Mouse (Mus musculus): ENCODE data around the gene Tnni3. TPM values are rescaled to one million over a fixed set of nuclear protein-coding genes. Genes with fewer than 3 reads are reported as not detected.
"Not testable (repeated sequence)": the region's sequence is repeated elsewhere in the genome, so short reads cannot be mapped to it uniquely, and the experiment has no call there.

Tnni3 gene
- polyA plus RNA-seq (2015; fragmentation: Nextera tagmentation; extraction: Ambion mirVana): 0.27 and 0.46 TPM in 2 replicates

- TF ChIP-seq CTCF (IDR thresholded peaks at IDR 0.05; ENCODE audit: low read depth): peak; percentile 83
- WGBS (ENCODE audit: insufficient replicate concordance): 55% methylated on average over 15 of the region's 15 CpGs
These were observed at the start of gene Tnni3 for GRCm38 (mm10) chr7:4524212-4524922. Gene Tnni3, minus strand, starts transcription at chr7:4524229.

GRCm38 (mm10) chr7:4572361-4572760, 48.3 kb upstream of the Tnni3 start:
- H3K27ac ChIP-seq (ENCODE audit: low read depth); H3K4me1 ChIP-seq (ENCODE audit: insufficient read depth); H3K4me3 ChIP-seq (ENCODE audit: low read depth, low read length); H3K4me2 ChIP-seq (ENCODE audit: low read depth, low read length); H3K9ac ChIP-seq (replicated peaks); DNase-seq; H3K9me3 ChIP-seq (ENCODE audit: low read length); H3K36me3 ChIP-seq (replicated peaks; ENCODE audit: insufficient read depth, low read length); H3K27me3 ChIP-seq (ENCODE audit: insufficient read depth, low read length); ATAC-seq: not testable (repeated sequence)
- 58% methylated on average over 2 of the region's 2 CpGs for WGBS (ENCODE audit: insufficient replicate concordance)

More at GRCm38 (mm10) chr7:4524212-4524922, at the start of gene Tnni3:
- H3K27me3 ChIP-seq (ENCODE audit: insufficient read depth, low read length): peaks cover 16% of the 10 kb centered on the region
- H3K4me2 ChIP-seq (ENCODE audit: low read depth, low read length); H3K36me3 ChIP-seq (replicated peaks; ENCODE audit: insufficient read depth, low read length); H3K9me3 ChIP-seq (ENCODE audit: low read length); H3K4me3 ChIP-seq (ENCODE audit: low read depth, low read length); H3K9ac ChIP-seq (replicated peaks); H3K27ac ChIP-seq (ENCODE audit: low read depth): not testable (repeated sequence)
- DNase-seq: peak; percentile 71
- peak; percentile 59 for ATAC-seq
- H3K4me1 ChIP-seq (ENCODE audit: insufficient read depth): peaks cover 14% of the 10 kb centered on the region

DNA sequence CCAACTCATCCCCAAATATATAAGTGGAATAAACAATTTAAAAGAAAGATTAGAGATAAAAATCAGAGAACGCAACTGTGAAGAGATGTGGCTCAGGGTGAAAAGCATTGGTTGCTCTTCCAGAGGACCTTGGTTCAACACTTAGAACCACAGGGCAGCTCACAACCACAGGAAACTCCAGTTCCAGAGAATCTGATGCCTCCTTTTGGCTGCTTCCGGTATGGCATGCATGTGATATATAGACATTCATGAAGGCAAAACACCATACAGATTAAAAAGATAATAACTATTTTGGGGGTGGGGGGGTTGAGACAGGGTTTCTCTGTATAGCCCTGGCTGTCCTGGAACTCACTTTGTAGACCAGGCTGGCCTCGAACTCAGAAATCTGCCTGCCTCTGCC, 38.6 kb upstream of the Tnni3 start:
- Histone ChIP-seq H3K27ac (ENCODE audit: low read depth) (no peak overlapping the region), H3K9ac (replicated peaks) (no peak overlapping the region), H3K9me3 (ENCODE audit: low read length) (no peaks in the 10 kb centered on the region), H3K27me3 (ENCODE audit: insufficient read depth, low read length) (no peaks in the 10 kb centered on the region), H3K4me3 (ENCODE audit: low read depth, low read length) (no peak overlapping the region), H3K36me3 (replicated peaks; ENCODE audit: insufficient read depth, low read length) (no peaks in the 10 kb centered on the region), H3K4me2 (ENCODE audit: low read depth, low read length) (no peak overlapping the region), H3K4me1 (ENCODE audit: insufficient read depth) (no peaks in the 10 kb centered on the region)
- WGBS (ENCODE audit: insufficient replicate concordance): 74% methylated on average over 3 of the region's 3 CpGs
- no peak for TF ChIP-seq EP300 (IDR thresholded peaks at IDR 0.05; ENCODE audit: low read depth)
- TF ChIP-seq CTCF (IDR thresholded peaks at IDR 0.05; ENCODE audit: low read depth): no peak
- ATAC-seq: no peak
- no peak for DNase-seq

DNA sequence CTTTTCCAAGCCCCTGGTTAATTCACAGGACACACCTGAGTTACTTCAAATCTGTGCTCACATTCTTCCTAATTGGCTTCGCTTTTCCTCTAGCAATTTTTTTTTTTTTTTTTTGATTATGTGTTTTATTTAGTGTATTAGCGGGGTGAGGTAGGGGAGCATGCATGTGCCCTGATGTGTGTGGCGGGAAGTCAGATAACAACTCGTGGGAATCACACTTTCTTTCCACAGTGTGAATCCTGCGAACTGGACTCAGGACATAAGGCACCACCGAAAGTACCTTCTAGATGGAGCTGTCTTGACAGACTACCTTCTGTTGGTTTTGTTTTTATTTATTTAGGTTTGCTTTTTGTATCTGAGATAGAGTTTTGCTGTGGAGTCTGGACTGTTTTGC, 33.1 kb upstream of the Tnni3 start:
- Histone ChIP-seq H3K4me3 (ENCODE audit: low read depth, low read length) (no peak overlapping the region), H3K27me3 (ENCODE audit: insufficient read depth, low read length) (no peaks in the 10 kb centered on the region), H3K36me3 (replicated peaks; ENCODE audit: insufficient read depth, low read length) (no peaks in the 10 kb centered on the region), H3K27ac (ENCODE audit: low read depth) (no peak overlapping the region), H3K9me3 (ENCODE audit: low read length) (no peaks in the 10 kb centered on the region), H3K9ac (replicated peaks) (no peak overlapping the region), H3K4me2 (ENCODE audit: low read depth, low read length) (no peak overlapping the region), H3K4me1 (ENCODE audit: insufficient read depth) (no peaks in the 10 kb centered on the region)
- no peak for TF ChIP-seq CTCF (IDR thresholded peaks at IDR 0.05; ENCODE audit: low read depth)
- no peak for TF ChIP-seq EP300 (IDR thresholded peaks at IDR 0.05; ENCODE audit: low read depth)
- DNase-seq (no peak), ATAC-seq (no peak)
- WGBS (ENCODE audit: insufficient replicate concordance): 69% methylated on average over 6 of the region's 6 CpGs

GRCm38 (mm10) chr7:4556256-4557166, 32.5 kb upstream of the Tnni3 start:
- 18% methylated on average over 15 of the region's 15 CpGs for WGBS (ENCODE audit: insufficient replicate concordance)
- no peak for TF ChIP-seq EP300 (IDR thresholded peaks at IDR 0.05; ENCODE audit: low read depth)
- peak; percentile 97 for TF ChIP-seq CTCF (IDR thresholded peaks at IDR 0.05; ENCODE audit: low read depth)
- Histone ChIP-seq H3K27ac (ENCODE audit: low read depth) (no peak overlapping the region), H3K4me3 (ENCODE audit: low read depth, low read length) (no peak overlapping the region), H3K4me1 (ENCODE audit: insufficient read depth) (no peaks in the 10 kb centered on the region), H3K36me3 (replicated peaks; ENCODE audit: insufficient read depth, low read length) (no peaks in the 10 kb centered on the region), H3K27me3 (ENCODE audit: insufficient read depth, low read length) (no peaks in the 10 kb centered on the region), H3K4me2 (ENCODE audit: low read depth, low read length) (no peak overlapping the region), H3K9me3 (ENCODE audit: low read length) (no peaks in the 10 kb centered on the region), H3K9ac (replicated peaks) (no peak overlapping the region)
- ATAC-seq (peak; percentile 94), DNase-seq (peak; percentile 87)

GRCm38 (mm10) chr7:4547221-4547641, 23.2 kb upstream of the Tnni3 start, which contains the start of gene Syt5:
Gene Syt5, minus strand, starts transcription at chr7:4547541.
- no peaks in the 10 kb centered on the region for H3K27me3 ChIP-seq (ENCODE audit: insufficient read depth, low read length)
- no peak within 1 kb of the TSS for H3K4me3 ChIP-seq (ENCODE audit: low read depth, low read length)
- no peak for TF ChIP-seq CTCF (IDR thresholded peaks at IDR 0.05; ENCODE audit: low read depth)
- TF ChIP-seq EP300 (IDR thresholded peaks at IDR 0.05; ENCODE audit: low read depth): no peak
- peaks cover 3% of the 10 kb centered on the region; the same call in 1 of the 2 replicates for H3K4me1 ChIP-seq (ENCODE audit: insufficient read depth)
- H3K9me3 ChIP-seq (ENCODE audit: low read length): no peaks in the 10 kb centered on the region
- 8% methylated on average over 33 of the region's 33 CpGs for WGBS (ENCODE audit: insufficient replicate concordance)
- no peak within 1 kb of the TSS for H3K27ac ChIP-seq (ENCODE audit: low read depth)
- H3K4me2 ChIP-seq (ENCODE audit: low read depth, low read length): peak within 1 kb of the TSS; percentile 48
- ATAC-seq: no peak
- H3K9ac ChIP-seq (replicated peaks): no peak within 1 kb of the TSS
- DNase-seq: no peak
- H3K36me3 ChIP-seq (replicated peaks; ENCODE audit: insufficient read depth, low read length): no peaks in the 10 kb centered on the region
